Mouse (Mus musculus) brain, embryonic 14.5 days (tissue): ENCODE data around the gene Rnf214.

Source experiments
- CTCF ChIP-seq: fragments of 200-500 bp; IDR thresholded peaks from 2 replicates; pipeline ENCODE4 v1.5.1; 2012; ENCODE audit warnings: inconsistent platforms, mild to moderate bottlenecking, moderate library complexity, borderline replicate concordance; ENCODE audit not compliant: insufficient read depth, insufficient read length; ENCODE audit errors: extremely low read depth
- POLR2A ChIP-seq: fragments of 200-500 bp; IDR thresholded peaks from 2 replicates; pipeline ENCODE4 v1.6.1; 2012; ENCODE audit warnings: mild to moderate bottlenecking, inconsistent platforms, borderline replicate concordance; ENCODE audit not compliant: poor library complexity, insufficient read depth, insufficient read length, severe bottlenecking; ENCODE audit errors: extremely low read depth

DNA sequence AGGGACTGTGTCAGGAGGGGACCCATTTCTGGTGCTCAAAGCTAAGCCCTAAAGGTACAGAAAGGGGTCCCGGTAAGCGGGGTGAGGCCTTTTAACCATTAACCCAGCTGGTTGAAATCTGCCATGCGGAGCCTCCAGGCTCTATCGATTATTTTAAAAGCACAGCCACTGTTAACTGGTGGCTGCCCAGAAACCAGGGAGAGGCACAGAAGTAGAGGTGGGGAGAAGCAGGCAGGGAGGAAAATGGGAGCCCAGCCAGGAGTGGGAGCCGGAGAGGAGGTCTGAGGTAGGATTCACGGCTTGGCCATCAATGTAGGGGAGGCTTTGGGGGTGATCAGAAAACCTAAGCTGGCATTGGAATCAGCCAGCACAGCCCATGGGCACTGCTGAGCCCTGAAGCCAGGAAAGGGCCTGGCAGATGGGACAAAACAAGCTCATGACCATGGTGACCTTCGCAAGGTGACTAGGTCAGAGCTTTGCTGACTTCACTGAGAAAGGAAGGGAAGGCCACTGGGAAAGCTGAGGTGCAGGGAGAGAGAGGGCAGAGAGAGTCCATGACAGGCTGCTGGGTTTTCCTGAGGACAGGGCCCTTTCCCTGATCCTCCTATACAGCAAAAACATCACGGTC, 56.1 kb downstream of the Rnf214 start:
- no peak for TF ChIP-seq CTCF
- no peak for TF ChIP-seq POLR2A
